Mouse (Mus musculus) B cell, adult (primary cell): ENCODE results near the gene Cubn. TPM values are rescaled to one million over a fixed set of nuclear protein-coding genes. Genes with fewer than 3 reads are reported as not detected.

Experiments used
- total RNA-seq: library from RNA; stranded (reverse); gene quantifications from 4 replicates; pipeline ENCODE4 v1.2.4, GENCODE M21; 2023; ENCODE audit not compliant: inconsistent age

Gene Cubn
- not detected in 4 replicates for total RNA-seq

DNA sequence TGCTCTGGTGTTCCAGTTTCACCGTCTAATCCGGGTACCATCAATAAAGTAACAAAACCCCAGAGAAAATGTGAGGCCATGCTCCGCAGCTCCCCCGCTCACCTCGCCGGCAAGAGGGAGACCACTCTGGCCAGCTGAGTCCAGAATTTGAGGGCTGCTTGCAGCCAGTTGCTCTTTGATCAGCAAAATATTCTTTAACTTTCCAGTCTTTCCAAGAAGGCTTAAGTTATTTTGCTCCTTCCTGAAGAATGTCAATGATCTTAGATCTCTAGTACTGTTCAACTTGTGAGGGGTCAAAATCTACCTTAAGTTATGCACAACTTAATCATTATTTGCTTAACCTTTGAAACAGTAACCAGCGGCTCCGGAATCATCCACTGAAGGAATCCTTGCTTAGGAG is at the start of gene Cubn:
Gene Cubn (minus strand): TSS at position 80 of the 400 bp plus-strand sequence.

DNA sequence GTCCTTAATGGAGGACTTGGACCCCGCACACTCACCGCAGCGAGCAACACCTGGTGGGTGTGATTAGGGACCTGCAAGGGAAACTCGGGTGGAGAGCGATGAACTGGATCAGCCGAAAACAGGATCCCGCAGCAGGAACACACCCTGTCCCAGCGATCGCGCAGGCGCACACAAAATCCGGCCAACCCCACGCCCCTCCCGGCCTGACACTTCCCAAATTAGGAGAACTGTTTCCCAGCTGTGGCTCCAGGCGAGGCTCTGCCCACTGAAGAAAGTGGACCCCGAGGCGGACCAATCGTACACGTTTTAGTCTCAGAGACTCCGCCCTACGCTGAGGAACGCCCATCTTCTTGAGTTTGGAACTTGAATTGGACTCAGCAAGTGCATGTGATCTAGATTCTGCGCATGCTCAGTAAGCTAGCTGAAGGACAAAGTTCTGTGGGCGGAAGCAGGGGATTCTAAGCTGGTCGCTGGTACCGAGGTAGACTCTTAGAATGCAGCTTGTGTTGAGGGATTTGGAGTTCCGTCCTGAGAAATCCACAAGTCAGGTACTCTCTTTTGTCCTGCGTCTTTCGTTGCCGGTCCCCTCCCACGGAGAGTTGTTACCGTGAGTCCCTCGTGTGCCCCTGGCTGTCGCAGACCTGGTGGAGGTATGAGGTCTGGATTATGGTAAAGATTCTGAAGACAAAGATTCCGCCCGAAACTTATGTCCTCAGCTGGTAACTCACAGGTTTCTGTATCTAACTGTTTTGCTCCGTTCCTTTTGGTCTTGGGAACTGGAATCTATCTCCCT is 220.3 kb downstream of the Cubn start, which contains the start of gene Rsu1:
Gene Rsu1 (minus strand): TSS at position 251 of the 793 bp plus-strand sequence.

Other genes with a start within 250 kb of the Cubn start
- gene Rsu1, start 220.4 kb downstream of the Cubn start, total RNA-seq, result 41.3 to 49.0 TPM (median 44.7 TPM) in 4 replicates
- 5.1 to 9.9 TPM (median 6.9 TPM) in 4 replicates for gene Trdmt1, start 52.9 kb upstream of the Cubn start, total RNA-seq
- 369 to 484 TPM (median 431 TPM) in 4 replicates for gene Vim, start 82.1 kb upstream of the Cubn start, total RNA-seq